Mouse (Mus musculus) urinary bladder, adult 18-20 months (tissue): ENCODE data around the gene Pdzd2.

Experiments
- DNase-seq, 2 experiments: peaks; one replicate each; pipeline ENCODE4 v3.0.0; 2022; ENCODE audit warnings: low spot score in 2 of 2, mixed read lengths in 2 of 2

Gene Pdzd2

DNA sequence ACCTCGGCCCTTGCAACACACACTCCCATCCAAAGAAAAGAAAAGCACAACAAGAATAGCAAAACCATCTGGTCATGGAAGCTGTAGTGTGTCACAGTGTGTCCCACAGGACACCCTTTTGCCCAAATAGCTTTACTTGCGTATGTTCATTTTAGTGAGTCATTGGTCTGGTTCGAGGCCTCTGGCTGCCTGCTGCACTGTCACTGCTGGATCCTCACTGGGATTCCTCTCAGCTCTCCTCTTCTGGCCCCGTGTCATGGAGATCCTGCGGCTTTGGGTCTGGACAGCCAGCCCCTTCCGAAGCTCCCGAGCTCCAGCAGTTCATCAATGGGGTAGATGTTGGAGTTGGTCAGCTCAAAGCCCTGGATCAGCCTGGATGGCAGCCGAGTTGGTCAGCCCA is 421.3 kb downstream of the Pdzd2 start:
- DNase-seq: no peak

DNA sequence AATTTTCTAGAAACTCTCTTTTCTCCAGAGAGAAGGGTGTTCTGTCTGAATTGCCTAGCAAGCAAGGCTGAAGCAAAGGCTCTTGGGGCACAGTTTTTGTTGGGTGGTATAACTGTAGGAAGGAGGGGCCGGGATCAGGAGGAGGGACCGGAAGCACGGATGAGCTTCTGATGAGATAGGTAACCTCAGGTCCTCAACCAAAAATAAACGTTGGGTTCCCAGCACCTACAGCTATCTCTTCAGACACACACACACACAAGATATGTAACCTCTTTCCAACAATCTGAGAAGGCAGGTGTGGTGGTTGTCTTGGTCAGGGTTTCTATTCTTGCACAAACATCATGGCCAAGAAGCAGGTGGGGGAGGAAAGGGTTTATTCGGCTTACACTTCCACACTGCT is 422.4 kb downstream of the Pdzd2 start:
- no peak for DNase-seq

DNA sequence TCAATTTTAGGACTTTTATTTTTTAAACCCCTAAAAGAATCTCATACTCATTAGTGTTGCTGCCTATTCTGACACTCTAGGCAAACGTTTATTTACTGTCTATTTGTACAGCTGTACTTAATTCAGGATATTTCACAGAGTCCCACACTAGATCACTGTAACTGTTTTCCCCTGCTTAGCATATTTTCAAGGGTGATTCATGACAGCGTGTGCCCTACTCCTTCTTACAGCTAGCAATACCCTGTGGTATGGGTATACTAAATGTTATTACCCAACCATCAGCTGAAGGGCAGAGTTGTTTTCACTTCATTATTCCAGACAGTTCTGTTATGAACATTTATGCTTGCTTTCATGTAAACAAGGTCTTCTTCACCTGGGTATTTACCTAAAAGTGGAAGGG is 423.7 kb downstream of the Pdzd2 start:
- no peak for DNase-seq

DNA sequence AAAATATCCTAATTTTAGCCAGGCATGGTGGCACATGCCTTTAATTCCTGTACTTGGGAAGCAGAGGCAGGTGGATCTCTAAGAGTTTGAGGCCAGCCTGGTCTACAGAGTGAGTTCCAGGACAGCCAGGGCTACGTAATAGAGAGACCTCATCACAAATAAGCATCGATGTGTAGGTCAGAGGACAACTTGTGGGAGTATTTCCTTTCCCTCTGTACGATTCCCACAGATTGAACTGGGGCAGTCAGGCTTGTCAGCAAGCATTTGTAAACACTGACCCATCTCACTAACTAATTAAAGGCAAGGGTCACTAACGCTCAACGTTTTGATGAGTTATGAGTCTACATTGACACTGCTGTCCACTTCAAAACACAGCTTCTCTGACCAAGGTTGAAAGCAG is 425.1 kb downstream of the Pdzd2 start:
- no peak for DNase-seq

DNA sequence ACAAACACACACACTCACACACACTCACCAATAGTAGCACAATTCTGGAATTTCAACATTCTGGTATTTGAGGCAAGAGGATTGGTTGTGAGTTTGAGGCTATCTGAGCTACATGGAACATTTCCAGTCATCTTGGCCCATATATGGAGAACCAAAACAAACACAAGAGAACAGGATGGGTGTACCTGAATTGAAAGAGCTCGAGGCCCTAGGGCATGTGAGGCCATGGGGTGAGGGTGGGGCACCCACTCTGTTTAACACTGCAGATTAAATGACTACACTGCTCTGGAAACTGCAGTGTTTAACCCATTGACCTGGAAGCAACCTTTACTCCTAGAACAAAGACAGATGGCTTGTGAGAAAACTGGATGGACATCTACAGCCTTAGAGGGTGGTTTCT is 426.5 kb downstream of the Pdzd2 start:
- DNase-seq: no peak

DNA sequence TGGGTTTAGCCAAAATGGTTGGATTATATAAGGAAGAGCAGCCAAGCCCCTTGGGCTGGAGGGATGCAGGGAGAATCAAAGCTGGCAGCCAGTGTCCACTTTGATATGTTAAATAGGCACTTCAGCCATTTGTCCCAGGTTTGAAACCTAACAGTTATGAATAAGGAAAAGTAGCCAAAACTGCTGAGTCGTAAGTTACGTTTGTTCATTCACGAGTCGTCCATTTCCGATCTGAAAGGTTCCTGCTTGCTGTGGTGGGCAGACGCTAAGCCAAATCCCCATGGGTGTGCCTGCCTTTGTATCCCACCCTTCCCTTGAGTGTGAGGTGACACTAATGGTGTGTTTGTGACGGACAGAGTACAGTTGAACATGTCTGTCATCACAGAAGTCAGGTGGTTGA is 428.3 kb downstream of the Pdzd2 start:
- no peak for DNase-seq

GRCm38 (mm10) chr15:12310676-12311075 is 429.0 kb downstream of the Pdzd2 start:
- no peak for DNase-seq
